Mouse (Mus musculus) stomach, postnatal 0 days (tissue): ENCODE results near the gene Angpt4. TPM values are rescaled to one million over a fixed set of nuclear protein-coding genes. Genes with fewer than 3 reads are reported as not detected.
A peak's percentile ranks its signal among the peaks of the same experiment; 100 is the strongest.

Source experiments
- ATAC-seq: fragments of 200-750 bp; cut with Nextera tagmentation; 2 replicates; pipeline ENCODE4 v1.8.0; 2017; ENCODE audit not compliant: low FRiP score, low TSS enrichment
- DNase-seq: peaks from one replicate; pipeline ENCODE4 v3.0.0-alpha.2; 2016; ENCODE audit warnings: low spot score
- H3K27ac ChIP-seq: fragments of 300-500 bp; sonication (generic); replicated peaks from 2 replicates; pipeline ENCODE4 v1.5.1; 2014; ENCODE audit warnings: mild to moderate bottlenecking, control low read depth
- H3K27me3 ChIP-seq: fragments of 300-500 bp; sonication (generic); 2 replicates; pipeline ENCODE4 v1.6.1; 2014; ENCODE audit warnings: low read length; ENCODE audit not compliant: control insufficient read depth, insufficient read depth
- H3K36me3 ChIP-seq: fragments of 300-500 bp; sonication (generic); 2 replicates; pipeline ENCODE4 v1.6.1; 2014; ENCODE audit warnings: low read length, mixed read lengths; ENCODE audit not compliant: control insufficient read depth, insufficient read depth
- H3K4me1 ChIP-seq: fragments of 300-500 bp; sonication (generic); replicated peaks from 2 replicates; pipeline ENCODE4 v1.6.1; 2014; ENCODE audit warnings: antibody characterized with exemption; ENCODE audit not compliant: control insufficient read depth, insufficient read depth
- H3K4me2 ChIP-seq: fragments of 300-500 bp; sonication (generic); replicated peaks from 2 replicates; pipeline ENCODE4 v1.6.1; 2014; ENCODE audit warnings: low read depth, mild to moderate bottlenecking, control low read depth, moderate library complexity
- H3K4me3 ChIP-seq: fragments of 300-500 bp; sonication (generic); 2 replicates; pipeline ENCODE4 v1.5.1; 2014; ENCODE audit warnings: low read depth, low read length, control low read depth
- H3K9ac ChIP-seq: fragments of 300-500 bp; sonication (generic); 2 replicates; pipeline ENCODE4 v1.6.1; 2014; ENCODE audit warnings: mild to moderate bottlenecking, low read length, control low read depth, mixed read lengths
- H3K9me3 ChIP-seq: fragments of 300-500 bp; sonication (generic); 2 replicates; pipeline ENCODE4 v1.6.1; 2016; ENCODE audit warnings: low read length; ENCODE audit not compliant: control insufficient read depth
- CTCF ChIP-seq: IDR thresholded peaks from 2 replicates; pipeline ENCODE4 v1.5.1; 2016; ENCODE audit warnings: antibody characterized with exemption, low read depth, mild to moderate bottlenecking, moderate library complexity
- EP300 ChIP-seq: optimal IDR thresholded peaks from 2 replicates; pipeline ENCODE3; 2016; ENCODE audit warnings: antibody characterized with exemption
- WGBS: fragments of 180-500 bp; shearing (Covaris S2); extraction: QIAGEN DNeasy Blood & Tissue Kit; methylation state at CpG from one replicate; pipeline ENCODE4 v1.1.7; 2014; 5-methylcytosine and 5-hydroxymethylcytosine counted together
- polyA plus RNA-seq: library from polyadenylated mRNA; unstranded; fragments of >200 nt; fragmentation: Nextera tagmentation; extraction: Ambion mirVana; gene quantifications from 2 replicates; pipeline ENCODE4 v1.2.1, GENCODE M21; 2015

Gene Angpt4
- polyA plus RNA-seq: 0.42 and 0.45 TPM in 2 replicates

- H3K4me2 ChIP-seq: no peak within 1 kb of the TSS
- no peak within 1 kb of the TSS for H3K9ac ChIP-seq
- H3K27me3 ChIP-seq: no peaks in the 10 kb centered on the region
- peaks cover 12% of the 10 kb centered on the region for H3K4me1 ChIP-seq
- DNase-seq (no peak), ATAC-seq (peak; percentile 11; the same call in 1 of the 2 replicates)
- H3K27ac ChIP-seq: 0 out of 2 replicates have a peak within 1 kb of the TSS, but pooled peaks have one; percentile 9
- H3K4me3 ChIP-seq: no peak within 1 kb of the TSS
- 63% methylated on average over 12 of the region's 13 CpGs for WGBS
- H3K36me3 ChIP-seq: no peaks in the 10 kb centered on the region
- TF ChIP-seq EP300: no peak
- no peak for TF ChIP-seq CTCF
- H3K9me3 ChIP-seq: no peaks in the 10 kb centered on the region
Observed at GRCm38 (mm10) chr2:151910919-151911500, at the start of gene Angpt4. Angpt4 (plus strand) TSS chr2:151911210.

- no peak overlapping the region for H3K27ac ChIP-seq
- TF ChIP-seq EP300 (no peak), CTCF (peak; percentile 75)
- H3K36me3 ChIP-seq: no peaks in the 10 kb centered on the region
- no peak overlapping the region for H3K4me3 ChIP-seq
- 48% methylated on average over 5 of the region's 5 CpGs for WGBS
- H3K27me3 ChIP-seq: no peaks in the 10 kb centered on the region
- no peak for ATAC-seq
- H3K9ac ChIP-seq: no peak overlapping the region
- DNase-seq: no peak
- H3K4me1 ChIP-seq: no peaks in the 10 kb centered on the region
- H3K4me2 ChIP-seq: no peak overlapping the region
- H3K9me3 ChIP-seq: no peaks in the 10 kb centered on the region
Observed at GRCm38 (mm10) chr2:151862257-151862810, 48.7 kb upstream of the Angpt4 start.

DNA sequence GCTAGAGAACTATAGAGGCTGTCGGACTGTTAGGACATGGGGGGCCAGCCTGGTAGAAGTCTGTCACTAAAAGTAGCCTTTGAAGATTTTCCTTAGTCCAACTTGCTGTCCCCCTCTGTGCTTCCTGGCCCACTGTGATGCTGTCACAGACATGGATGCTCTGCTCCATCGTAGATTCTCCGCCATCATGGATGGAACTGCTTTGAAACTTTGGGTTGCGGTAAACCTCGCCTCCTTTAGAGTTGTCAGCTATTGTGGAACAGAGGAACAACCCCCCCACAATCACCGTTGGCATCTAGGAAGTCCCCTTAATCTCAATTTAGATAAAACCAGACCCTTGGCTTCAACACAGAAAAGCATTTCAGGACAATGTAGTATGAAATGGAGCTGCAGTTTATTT is 46.1 kb upstream of the Angpt4 start:
- Histone ChIP-seq H3K4me2 (no peak overlapping the region), H3K4me3 (no peak overlapping the region), H3K36me3 (no peaks in the 10 kb centered on the region), H3K9ac (no peak overlapping the region), H3K27me3 (no peaks in the 10 kb centered on the region), H3K27ac (no peak overlapping the region), H3K4me1 (no peaks in the 10 kb centered on the region), H3K9me3 (no peaks in the 10 kb centered on the region)
- 86% methylated on average over 6 of the region's 6 CpGs for WGBS
- no peak for TF ChIP-seq CTCF
- no peak for TF ChIP-seq EP300
- ATAC-seq (no peak), DNase-seq (no peak)

- DNase-seq (peak; percentile 45), ATAC-seq (no peak)
- no peak overlapping the region for H3K4me3 ChIP-seq
- no peaks in the 10 kb centered on the region for H3K4me1 ChIP-seq
- H3K36me3 ChIP-seq: no peaks in the 10 kb centered on the region
- WGBS: 24% methylated on average over 4 of the region's 4 CpGs
- TF ChIP-seq EP300: no peak
- TF ChIP-seq CTCF: peak; percentile 77
- no peaks in the 10 kb centered on the region for H3K27me3 ChIP-seq
- H3K9ac ChIP-seq: no peak overlapping the region
- H3K9me3 ChIP-seq: no peaks in the 10 kb centered on the region
- no peak overlapping the region for H3K4me2 ChIP-seq
- no peak overlapping the region for H3K27ac ChIP-seq
Observed at GRCm38 (mm10) chr2:151866487-151866886, 44.5 kb upstream of the Angpt4 start.

DNA sequence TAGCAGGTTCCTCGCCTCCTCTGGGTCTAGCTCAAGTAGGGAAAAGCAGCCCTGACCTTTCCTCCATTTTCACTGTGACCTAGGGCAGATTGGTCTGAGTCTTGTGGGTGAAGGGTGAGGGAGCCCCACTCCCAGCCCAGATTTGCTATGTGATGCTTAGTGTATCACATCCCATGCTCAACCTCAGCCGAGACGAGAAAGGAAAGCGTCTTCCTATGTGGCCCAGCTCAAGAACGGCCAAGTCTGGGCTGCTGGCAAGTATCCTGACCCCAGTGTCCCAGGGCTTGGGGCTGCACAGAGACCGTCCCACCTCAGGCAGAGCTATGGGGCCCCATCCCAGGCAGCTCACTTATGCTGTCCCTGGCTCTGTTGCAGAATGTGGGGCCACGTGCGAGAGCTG is 42.8 kb upstream of the Angpt4 start:
- ATAC-seq (no peak), DNase-seq (no peak)
- 78% methylated on average over 8 of the region's 8 CpGs for WGBS
- TF ChIP-seq CTCF: no peak
- no peak for TF ChIP-seq EP300
- Histone ChIP-seq H3K36me3 (no peaks in the 10 kb centered on the region), H3K27ac (no peak overlapping the region), H3K9me3 (no peaks in the 10 kb centered on the region), H3K9ac (no peak overlapping the region), H3K4me3 (no peak overlapping the region), H3K4me1 (no peaks in the 10 kb centered on the region), H3K4me2 (no peak overlapping the region), H3K27me3 (no peaks in the 10 kb centered on the region)

DNA sequence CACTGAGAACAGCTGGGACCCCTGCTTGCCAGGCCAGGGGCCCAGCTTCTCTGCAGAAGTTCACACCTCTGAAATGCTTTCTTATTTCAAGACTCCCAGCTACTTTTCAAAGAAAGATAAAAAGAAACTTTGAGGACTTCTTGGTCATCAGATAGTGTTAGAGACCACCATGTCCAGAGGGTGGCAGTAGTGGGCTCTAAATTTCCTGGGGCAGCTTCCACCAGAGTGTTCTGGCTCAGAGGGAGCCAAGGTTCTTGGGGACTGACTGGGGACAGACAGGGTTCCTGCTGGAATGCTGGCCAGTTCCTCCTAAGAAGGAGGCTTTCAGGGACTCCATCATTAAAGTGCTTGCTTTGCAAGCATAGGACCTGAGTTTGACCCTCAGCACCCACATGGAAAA is 36.5 kb upstream of the Angpt4 start:
- ATAC-seq (no peak), DNase-seq (peak; percentile 31)
- Histone ChIP-seq H3K27ac (no peak overlapping the region), H3K27me3 (no peaks in the 10 kb centered on the region), H3K4me1 (no peaks in the 10 kb centered on the region), H3K4me3 (no peak overlapping the region), H3K36me3 (no peaks in the 10 kb centered on the region), H3K9me3 (no peaks in the 10 kb centered on the region), H3K4me2 (no peak overlapping the region), H3K9ac (no peak overlapping the region)
- TF ChIP-seq CTCF (peak; percentile 61), EP300 (no peak)
